Comparison of ENCODE assay signal across 8 mouse cellular contexts in the genomic region with DNA sequence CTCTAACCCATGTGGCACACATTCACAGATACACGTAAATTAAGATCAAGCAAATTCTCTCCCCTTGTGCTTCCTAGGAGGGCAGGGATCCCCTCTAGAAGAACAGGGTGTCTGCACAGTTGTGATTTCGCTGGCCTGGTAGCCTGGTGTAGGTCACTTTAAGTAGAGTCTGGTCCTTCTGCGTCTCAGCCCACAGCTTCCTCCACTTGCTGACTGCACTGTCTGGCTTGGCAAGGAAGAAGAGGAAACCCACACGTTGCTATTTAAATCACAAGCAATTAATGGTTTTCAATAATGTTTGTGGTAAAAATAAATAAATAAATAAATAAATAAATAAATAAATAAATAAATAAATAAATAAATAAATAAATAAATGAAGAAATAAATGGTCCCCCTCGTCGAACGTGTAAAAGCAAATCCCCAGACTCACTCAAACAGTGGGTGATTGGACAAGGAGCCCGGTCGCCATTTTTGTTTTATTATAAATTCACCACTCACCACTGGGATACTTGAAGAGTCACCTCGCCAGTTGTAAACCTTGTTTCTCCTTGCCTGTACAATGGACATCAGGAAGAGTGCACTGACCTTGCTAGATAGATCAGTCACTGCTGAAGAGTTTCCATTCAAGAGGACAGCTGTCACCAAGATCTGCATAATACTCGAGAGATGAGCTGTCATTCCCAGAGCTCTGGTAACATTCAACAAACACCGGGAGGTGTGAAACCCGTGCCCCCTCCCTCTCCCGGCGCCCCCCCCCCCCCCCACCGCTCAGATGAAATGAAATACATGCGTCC.
A peak's percentile ranks its signal among the peaks of the same experiment; 100 is the strongest.
DNase-seq lines count a peak whose midpoint lies in the region; ATAC-seq and TF ChIP-seq lines count a peak whose summit lies in the region.

No protein-coding gene starts in this region.

- peak overlapping the region; percentile 51 for H3K4me3 ChIP-seq in heart, embryonic 10.5 days
- no peak overlapping the region for H3K4me3 ChIP-seq in heart, adult 2 months
- no peak overlapping the region for H3K4me3 ChIP-seq in stomach, embryonic 14.5 days (ENCODE audit: low read depth, low read length)
- H3K4me3 ChIP-seq in stomach, postnatal 0 days (ENCODE audit: low read depth, low read length) = no peak overlapping the region
- no peak overlapping the region; the same call in 1 of the 2 replicates for H3K4me3 ChIP-seq in limb, embryonic 15.5 days

- no peak for TF ChIP-seq EP300 in heart, adult 2 months (IDR thresholded peaks at IDR 0.05; ENCODE audit: insufficient read depth, low read depth, low read length)
- TF ChIP-seq EP300 in stomach, postnatal 0 days (optimal IDR thresholded peaks at IDR 0.05) = no peak

- WGBS in heart, embryonic 10.5 days = 29% methylated on average over 17 of the region's 17 CpGs
- WGBS in heart, adult 2 months = 35% methylated on average over 16 of the region's 17 CpGs
- WGBS in stomach, embryonic 14.5 days = 49% methylated on average over 14 of the region's 17 CpGs
- 48% methylated on average over 13 of the region's 17 CpGs for WGBS in stomach, postnatal 0 days
- 49% methylated on average over 14 of the region's 17 CpGs for WGBS in limb, embryonic 15.5 days

- peak overlapping the region; percentile 84; the same call in 1 of the 2 replicates for H3K27ac ChIP-seq in heart, embryonic 10.5 days
- H3K27ac ChIP-seq in heart, adult 2 months = no peak overlapping the region
- H3K27ac ChIP-seq in stomach, embryonic 14.5 days (ENCODE audit: low read length) = no peak overlapping the region
- H3K27ac ChIP-seq in stomach, postnatal 0 days (replicated peaks) = no peak overlapping the region
- H3K27ac ChIP-seq in limb, embryonic 15.5 days = no peak overlapping the region

- H3K79me2 ChIP-seq in heart, adult 2 months (replicated peaks; ENCODE audit: control insufficient read depth, insufficient read depth, low read length) = no peaks in the 10 kb centered on the region

- no peaks in the 10 kb centered on the region for H3K27me3 ChIP-seq in heart, embryonic 10.5 days (ENCODE audit: insufficient read depth, poor library complexity, severe bottlenecking)
- no peaks in the 10 kb centered on the region; the same call in 1 of the 2 replicates for H3K27me3 ChIP-seq in heart, adult 2 months (ENCODE audit: control insufficient read depth, insufficient read depth, low read length)
- no peaks in the 10 kb centered on the region for H3K27me3 ChIP-seq in stomach, embryonic 14.5 days (ENCODE audit: control insufficient read depth, insufficient read depth, low read length)
- H3K27me3 ChIP-seq in stomach, postnatal 0 days (ENCODE audit: control insufficient read depth, insufficient read depth, low read length) = no peaks in the 10 kb centered on the region
- peaks cover 4% of the 10 kb centered on the region for H3K27me3 ChIP-seq in limb, embryonic 15.5 days

- no peak overlapping the region for H3K9ac ChIP-seq in heart, adult 2 months (ENCODE audit: low read depth, low read length)
- H3K9ac ChIP-seq in stomach, embryonic 14.5 days (replicated peaks; ENCODE audit: low read depth, low read length) = no peak overlapping the region
- no peak overlapping the region for H3K9ac ChIP-seq in stomach, postnatal 0 days (ENCODE audit: low read length)
- no peak overlapping the region for H3K9ac ChIP-seq in limb, embryonic 15.5 days

- no peaks in the 10 kb centered on the region for H3K36me3 ChIP-seq in heart, embryonic 10.5 days
- H3K36me3 ChIP-seq in heart, adult 2 months (ENCODE audit: control insufficient read depth, insufficient read depth, low read length) = no peaks in the 10 kb centered on the region
- no peaks in the 10 kb centered on the region for H3K36me3 ChIP-seq in stomach, embryonic 14.5 days (ENCODE audit: control insufficient read depth, insufficient read depth, low read length)
- no peaks in the 10 kb centered on the region for H3K36me3 ChIP-seq in stomach, postnatal 0 days (ENCODE audit: control insufficient read depth, insufficient read depth, low read length)
- H3K36me3 ChIP-seq in limb, embryonic 15.5 days = no peaks in the 10 kb centered on the region

- ATAC-seq in stomach, embryonic 14.5 days (ENCODE audit: insufficient number of reproducible peaks, insufficient read depth, low FRiP score, low read depth) = no peak
- no peak for ATAC-seq in stomach, postnatal 0 days (ENCODE audit: low FRiP score, low TSS enrichment)
- ATAC-seq in limb, embryonic 15.5 days (ENCODE audit: insufficient number of reproducible peaks, low FRiP score, low TSS enrichment, low read depth) = no peak

- TF ChIP-seq CTCF in heart, adult 2 months (IDR thresholded peaks at IDR 0.05) = no peak
- TF ChIP-seq CTCF in stomach, postnatal 0 days (IDR thresholded peaks at IDR 0.05; ENCODE audit: low read depth) = no peak

- H3K4me2 ChIP-seq in stomach, embryonic 14.5 days (replicated peaks; ENCODE audit: low read depth, low read length) = peak overlapping the region; percentile 71
- H3K4me2 ChIP-seq in stomach, postnatal 0 days (replicated peaks; ENCODE audit: low read depth) = no peak overlapping the region
- peak overlapping the region; percentile 74 for H3K4me2 ChIP-seq in limb, embryonic 15.5 days

- no peak for DNase-seq in heart, embryonic 10.5 days (ENCODE audit: low spot score)
- no peak for DNase-seq in heart, adult 2 months
- no peak for DNase-seq in stomach, postnatal 0 days (ENCODE audit: low spot score)
- no peak for DNase-seq in right cerebral cortex, adult 18-20 months
- DNase-seq in adrenal gland, adult 8-10 months = no peak
- DNase-seq in thymus, postnatal 4 days = no peak

- intact Hi-C loops in heart, adult 2 months (cut with DNase I) = loop anchor here (5.0 kb wide), 1 partner anchor 620 kb away; no protein-coding TSS in a partner anchor

- peaks cover 30% of the 10 kb centered on the region for H3K4me1 ChIP-seq in heart, embryonic 10.5 days
- H3K4me1 ChIP-seq in heart, adult 2 months (ENCODE audit: control insufficient read depth, insufficient read depth, low read length) = peaks cover 3% of the 10 kb centered on the region
- no peaks in the 10 kb centered on the region for H3K4me1 ChIP-seq in stomach, embryonic 14.5 days (ENCODE audit: control insufficient read depth, insufficient read depth, low read length)
- H3K4me1 ChIP-seq in stomach, postnatal 0 days (replicated peaks; ENCODE audit: control insufficient read depth, insufficient read depth) = no peaks in the 10 kb centered on the region; the same call in 1 of the 2 replicates
- peaks cover 15% of the 10 kb centered on the region for H3K4me1 ChIP-seq in limb, embryonic 15.5 days

- no peaks in the 10 kb centered on the region for H3K9me3 ChIP-seq in heart, embryonic 10.5 days
- H3K9me3 ChIP-seq in stomach, embryonic 14.5 days (ENCODE audit: control insufficient read depth, low read depth, low read length) = no peaks in the 10 kb centered on the region
- H3K9me3 ChIP-seq in stomach, postnatal 0 days (ENCODE audit: control insufficient read depth, low read length) = no peaks in the 10 kb centered on the region
- no peaks in the 10 kb centered on the region for H3K9me3 ChIP-seq in limb, embryonic 15.5 days

- TF ChIP-seq POLR2A in heart, adult 2 months (IDR thresholded peaks at IDR 0.05; ENCODE audit: insufficient read depth, low read depth, low read length) = no peak
